Mouse (Mus musculus): ENCODE results near the gene Scmh1. TPM values are rescaled to one million over a fixed set of nuclear protein-coding genes. Genes with fewer than 3 reads are reported as not detected.

The Scmh1 gene
- polyA plus RNA-seq, 1 experiment from 2014 or later: 71.4 TPM

GRCm38 (mm10) chr4:120373813-120374212, 31.3 kb upstream of the Scmh1 start:
- 33% methylated on average over 4 of the region's 4 CpGs for WGBS
- H3K36me3 ChIP-seq (ENCODE audit: control insufficient read depth, insufficient read depth): no peaks in the 10 kb centered on the region
- H3K27ac ChIP-seq (ENCODE audit: low read length): no peak overlapping the region
- no peak overlapping the region for H3K4me3 ChIP-seq (ENCODE audit: low read length)
- H3K4me1 ChIP-seq (ENCODE audit: control insufficient read depth, insufficient read depth, low read length): peaks cover 6% of the 10 kb centered on the region
- peaks cover 17% of the 10 kb centered on the region; the same call in 1 of the 2 replicates for H3K27me3 ChIP-seq (ENCODE audit: control insufficient read depth, insufficient read depth, low read length)
- no peaks in the 10 kb centered on the region for H3K9me3 ChIP-seq (replicated peaks; ENCODE audit: control insufficient read depth, low read length)
- no peak overlapping the region for H3K4me2 ChIP-seq (ENCODE audit: low read depth, low read length)
- no peak overlapping the region for H3K9ac ChIP-seq (ENCODE audit: low read length)
- no peak for ATAC-seq (replicated peaks; ENCODE audit: extremely low read depth, insufficient read depth, low FRiP score)

GRCm38 (mm10) chr4:120380811-120381391, 24.2 kb upstream of the Scmh1 start:
- Histone ChIP-seq H3K27ac (ENCODE audit: low read length) (no peak overlapping the region), H3K36me3 (ENCODE audit: control insufficient read depth, insufficient read depth) (no peaks in the 10 kb centered on the region), H3K4me1 (ENCODE audit: control insufficient read depth, insufficient read depth, low read length) (no peaks in the 10 kb centered on the region; the same call in 1 of the 2 replicates), H3K9ac (ENCODE audit: low read length) (0 out of 2 replicates have a peak overlapping the region, but pooled peaks have one; percentile 60), H3K27me3 (ENCODE audit: control insufficient read depth, insufficient read depth, low read length) (0 out of 2 replicates have a peak, but pooled peaks cover 4% of the 10 kb centered on the region), H3K4me2 (ENCODE audit: low read depth, low read length) (peak overlapping the region; percentile 52), H3K4me3 (ENCODE audit: low read length) (peak overlapping the region; percentile 25), H3K9me3 (replicated peaks; ENCODE audit: control insufficient read depth, low read length) (no peaks in the 10 kb centered on the region)
- WGBS: 7% methylated on average over 7 of the region's 7 CpGs
- peak; percentile 84 for ATAC-seq (replicated peaks; ENCODE audit: extremely low read depth, insufficient read depth, low FRiP score)

- Histone ChIP-seq H3K9me3 (replicated peaks; ENCODE audit: control insufficient read depth, low read length) (no peaks in the 10 kb centered on the region), H3K4me3 (ENCODE audit: low read length) (no peak overlapping the region), H3K36me3 (ENCODE audit: control insufficient read depth, insufficient read depth) (no peaks in the 10 kb centered on the region), H3K4me1 (ENCODE audit: control insufficient read depth, insufficient read depth, low read length) (peaks cover 7% of the 10 kb centered on the region), H3K9ac (ENCODE audit: low read length) (no peak overlapping the region), H3K27me3 (ENCODE audit: control insufficient read depth, insufficient read depth, low read length) (no peaks in the 10 kb centered on the region), H3K27ac (ENCODE audit: low read length) (no peak overlapping the region), H3K4me2 (ENCODE audit: low read depth, low read length) (no peak overlapping the region)
- ATAC-seq (replicated peaks; ENCODE audit: extremely low read depth, insufficient read depth, low FRiP score): no peak
- 71% methylated on average over 2 of the region's 2 CpGs for WGBS
Measured at GRCm38 (mm10) chr4:120385496-120385895, 19.6 kb upstream of the Scmh1 start.

- no peak for ATAC-seq (replicated peaks; ENCODE audit: extremely low read depth, insufficient read depth, low FRiP score)
- Histone ChIP-seq H3K4me3 (ENCODE audit: low read length) (no peak overlapping the region), H3K9me3 (replicated peaks; ENCODE audit: control insufficient read depth, low read length) (no peaks in the 10 kb centered on the region), H3K9ac (ENCODE audit: low read length) (no peak overlapping the region), H3K27ac (ENCODE audit: low read length) (no peak overlapping the region), H3K4me2 (ENCODE audit: low read depth, low read length) (no peak overlapping the region), H3K27me3 (ENCODE audit: control insufficient read depth, insufficient read depth, low read length) (no peaks in the 10 kb centered on the region), H3K36me3 (ENCODE audit: control insufficient read depth, insufficient read depth) (no peaks in the 10 kb centered on the region), H3K4me1 (ENCODE audit: control insufficient read depth, insufficient read depth, low read length) (peaks cover 15% of the 10 kb centered on the region)
- 28% methylated on average over 4 of the region's 4 CpGs for WGBS
Measured at GRCm38 (mm10) chr4:120387496-120387895, 17.6 kb upstream of the Scmh1 start.

GRCm38 (mm10) chr4:120387968-120388367, 17.1 kb upstream of the Scmh1 start:
- H3K9me3 ChIP-seq (replicated peaks; ENCODE audit: control insufficient read depth, low read length): no peaks in the 10 kb centered on the region
- 69% methylated on average over 2 of the region's 2 CpGs for WGBS
- no peak overlapping the region for H3K4me2 ChIP-seq (ENCODE audit: low read depth, low read length)

GRCm38 (mm10) chr4:120388998-120389542, 16.0 kb upstream of the Scmh1 start:
- H3K36me3 ChIP-seq (ENCODE audit: control insufficient read depth, insufficient read depth): no peaks in the 10 kb centered on the region
- 61% methylated on average over 3 of the region's 3 CpGs for WGBS
- H3K4me2 ChIP-seq (ENCODE audit: low read depth, low read length): no peak overlapping the region
- H3K9me3 ChIP-seq (replicated peaks; ENCODE audit: control insufficient read depth, low read length): no peaks in the 10 kb centered on the region
- H3K9ac ChIP-seq (ENCODE audit: low read length): no peak overlapping the region
- no peak overlapping the region for H3K27ac ChIP-seq (ENCODE audit: low read length)
- no peak for ATAC-seq (replicated peaks; ENCODE audit: extremely low read depth, insufficient read depth, low FRiP score)
- peaks cover 27% of the 10 kb centered on the region for H3K4me1 ChIP-seq (ENCODE audit: control insufficient read depth, insufficient read depth, low read length)
- H3K4me3 ChIP-seq (ENCODE audit: low read length): no peak overlapping the region
- no peaks in the 10 kb centered on the region for H3K27me3 ChIP-seq (ENCODE audit: control insufficient read depth, insufficient read depth, low read length)

More at GRCm38 (mm10) chr4:120387968-120388367, 17.1 kb upstream of the Scmh1 start:
- no peak overlapping the region for H3K27ac ChIP-seq (ENCODE audit: low read length)
- no peak overlapping the region for H3K9ac ChIP-seq (ENCODE audit: low read length)
- peaks cover 17% of the 10 kb centered on the region for H3K4me1 ChIP-seq (ENCODE audit: control insufficient read depth, insufficient read depth, low read length)
- H3K4me3 ChIP-seq (ENCODE audit: low read length): no peak overlapping the region
- H3K36me3 ChIP-seq (ENCODE audit: control insufficient read depth, insufficient read depth): no peaks in the 10 kb centered on the region
- H3K27me3 ChIP-seq (ENCODE audit: control insufficient read depth, insufficient read depth, low read length): no peaks in the 10 kb centered on the region
- ATAC-seq (replicated peaks; ENCODE audit: extremely low read depth, insufficient read depth, low FRiP score): no peak

- Histone ChIP-seq H3K4me2 (ENCODE audit: low read depth, low read length) (no peak overlapping the region), H3K4me1 (ENCODE audit: control insufficient read depth, insufficient read depth, low read length) (peaks cover 27% of the 10 kb centered on the region), H3K27me3 (ENCODE audit: control insufficient read depth, insufficient read depth, low read length) (no peaks in the 10 kb centered on the region), H3K9me3 (replicated peaks; ENCODE audit: control insufficient read depth, low read length) (no peaks in the 10 kb centered on the region), H3K4me3 (ENCODE audit: low read length) (no peak overlapping the region), H3K27ac (ENCODE audit: low read length) (no peak overlapping the region), H3K9ac (ENCODE audit: low read length) (no peak overlapping the region), H3K36me3 (ENCODE audit: control insufficient read depth, insufficient read depth) (no peaks in the 10 kb centered on the region)
- WGBS: 70% methylated on average over 6 of the region's 6 CpGs
- no peak for ATAC-seq (replicated peaks; ENCODE audit: extremely low read depth, insufficient read depth, low FRiP score)
Measured at GRCm38 (mm10) chr4:120389546-120389945, 15.5 kb upstream of the Scmh1 start.

- 56% methylated on average over 6 of the region's 6 CpGs for WGBS
Measured at GRCm38 (mm10) chr4:120391591-120391990, 13.5 kb upstream of the Scmh1 start.

GRCm38 (mm10) chr4:120392341-120392740, 12.7 kb upstream of the Scmh1 start:
- H3K36me3 ChIP-seq (ENCODE audit: control insufficient read depth, insufficient read depth): no peaks in the 10 kb centered on the region
- H3K4me3 ChIP-seq (ENCODE audit: low read length): no peak overlapping the region
- WGBS: 28% methylated on average over 4 of the region's 4 CpGs
- H3K9me3 ChIP-seq (replicated peaks; ENCODE audit: control insufficient read depth, low read length): no peaks in the 10 kb centered on the region
- no peaks in the 10 kb centered on the region for H3K27me3 ChIP-seq (ENCODE audit: control insufficient read depth, insufficient read depth, low read length)
- peak overlapping the region; percentile 13; the same call in 1 of the 2 replicates for H3K9ac ChIP-seq (ENCODE audit: low read length)
- ATAC-seq (replicated peaks; ENCODE audit: extremely low read depth, insufficient read depth, low FRiP score): no peak
- peaks cover 34% of the 10 kb centered on the region for H3K4me1 ChIP-seq (ENCODE audit: control insufficient read depth, insufficient read depth, low read length)
- H3K27ac ChIP-seq (ENCODE audit: low read length): peak overlapping the region; percentile 78
- H3K4me2 ChIP-seq (ENCODE audit: low read depth, low read length): peak overlapping the region; percentile 43

More at GRCm38 (mm10) chr4:120391591-120391990, 13.5 kb upstream of the Scmh1 start:
- Histone ChIP-seq H3K9ac (ENCODE audit: low read length) (peak overlapping the region; percentile 20; the same call in 1 of the 2 replicates), H3K27me3 (ENCODE audit: control insufficient read depth, insufficient read depth, low read length) (no peaks in the 10 kb centered on the region), H3K9me3 (replicated peaks; ENCODE audit: control insufficient read depth, low read length) (no peaks in the 10 kb centered on the region), H3K27ac (ENCODE audit: low read length) (peak overlapping the region; percentile 78), H3K4me3 (ENCODE audit: low read length) (no peak overlapping the region), H3K4me1 (ENCODE audit: control insufficient read depth, insufficient read depth, low read length) (peaks cover 34% of the 10 kb centered on the region), H3K4me2 (ENCODE audit: low read depth, low read length) (no peak overlapping the region), H3K36me3 (ENCODE audit: control insufficient read depth, insufficient read depth) (no peaks in the 10 kb centered on the region)
- ATAC-seq (replicated peaks; ENCODE audit: extremely low read depth, insufficient read depth, low FRiP score): no peak

Measured in heart, embryonic 16.5 days (tissue).